Mouse (Mus musculus) heart, adult 9 months (tissue): Measurements from ENCODE around the gene Rsph1.
"Not testable (repeated sequence)": the region's sequence is repeated elsewhere in the genome, so short reads cannot be mapped to it uniquely, and the experiment has no call there.

ENCODE experiments used
- DNase-seq, 2 experiments: peaks; one replicate each; pipeline ENCODE4 v3.0.0; 2022; ENCODE audit warnings: low spot score in 2 of 2

The Rsph1 gene

DNA sequence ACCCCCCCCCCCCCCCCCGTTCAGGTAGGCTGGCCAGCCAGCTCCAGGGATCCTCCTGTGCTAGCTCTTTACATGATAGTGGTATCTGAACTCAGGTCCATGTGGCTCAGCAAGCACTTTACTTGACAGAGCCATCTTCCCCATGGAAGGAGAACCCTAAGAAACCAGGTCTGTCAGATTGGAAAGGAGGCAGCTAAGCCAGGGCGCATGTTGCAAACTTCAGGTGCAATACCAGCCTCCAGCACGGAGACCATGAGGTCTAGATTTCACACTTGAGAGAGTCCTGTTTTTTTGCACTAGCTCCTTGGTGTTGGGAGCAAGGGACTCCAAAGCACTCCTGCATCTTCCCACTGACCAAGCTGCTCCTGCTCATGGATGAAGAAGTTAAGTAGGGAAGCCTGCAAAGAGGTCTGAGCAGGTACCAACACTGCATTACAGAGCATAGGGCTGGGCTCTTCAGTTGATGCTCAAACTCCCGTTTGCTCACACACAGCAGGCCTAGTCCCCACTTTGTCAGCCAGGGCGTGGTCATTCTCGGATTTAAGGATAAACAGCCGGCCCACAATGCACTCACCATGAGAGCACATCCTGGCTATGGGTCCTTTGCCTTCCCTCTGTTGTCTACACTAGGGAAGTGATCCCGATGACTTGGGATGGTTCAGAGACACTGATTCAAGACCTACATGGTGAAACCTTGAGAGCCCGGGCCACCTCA, 819 bp downstream of the Rsph1 start:
- no peak for DNase-seq

DNA sequence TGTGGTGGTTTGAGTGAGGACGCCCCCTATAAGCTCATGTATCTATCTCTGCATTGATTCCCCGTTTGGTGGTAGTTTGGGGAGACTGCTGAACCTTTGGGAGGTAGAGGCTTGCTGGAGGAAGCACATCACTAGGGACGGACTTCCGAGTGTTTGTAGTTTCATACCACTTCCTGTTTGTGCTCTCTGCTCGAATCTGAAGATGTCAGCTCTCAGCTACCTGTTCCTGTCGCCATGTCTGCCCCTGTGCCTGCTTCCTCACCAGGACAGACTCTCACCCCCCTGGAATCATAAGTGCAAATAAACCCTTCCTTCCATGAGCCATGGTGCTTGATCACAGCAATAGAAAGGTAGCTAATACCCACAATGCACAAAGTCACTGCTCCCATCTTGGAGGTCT, 2.0 kb downstream of the Rsph1 start:
- no peak for DNase-seq

DNA sequence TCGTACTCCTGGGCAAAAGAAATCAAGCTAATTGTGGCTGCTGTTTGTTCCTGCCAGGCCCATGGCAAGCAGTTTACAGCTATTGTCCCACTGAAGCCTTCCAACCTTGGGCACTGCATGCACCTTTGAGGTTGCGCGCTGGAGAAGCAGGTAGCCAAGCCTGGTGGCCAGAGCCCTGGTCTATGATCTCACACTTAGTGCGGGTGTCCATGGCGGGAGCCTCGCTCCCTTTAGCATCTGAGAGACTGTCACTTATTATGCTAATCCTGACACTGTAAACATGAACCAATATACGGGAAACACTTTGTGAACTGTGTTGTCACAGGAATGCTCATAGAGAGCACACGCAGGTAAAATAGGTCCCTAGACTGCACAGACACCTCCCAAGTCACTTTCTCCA, 3.6 kb downstream of the Rsph1 start:
- no peak for DNase-seq

DNA sequence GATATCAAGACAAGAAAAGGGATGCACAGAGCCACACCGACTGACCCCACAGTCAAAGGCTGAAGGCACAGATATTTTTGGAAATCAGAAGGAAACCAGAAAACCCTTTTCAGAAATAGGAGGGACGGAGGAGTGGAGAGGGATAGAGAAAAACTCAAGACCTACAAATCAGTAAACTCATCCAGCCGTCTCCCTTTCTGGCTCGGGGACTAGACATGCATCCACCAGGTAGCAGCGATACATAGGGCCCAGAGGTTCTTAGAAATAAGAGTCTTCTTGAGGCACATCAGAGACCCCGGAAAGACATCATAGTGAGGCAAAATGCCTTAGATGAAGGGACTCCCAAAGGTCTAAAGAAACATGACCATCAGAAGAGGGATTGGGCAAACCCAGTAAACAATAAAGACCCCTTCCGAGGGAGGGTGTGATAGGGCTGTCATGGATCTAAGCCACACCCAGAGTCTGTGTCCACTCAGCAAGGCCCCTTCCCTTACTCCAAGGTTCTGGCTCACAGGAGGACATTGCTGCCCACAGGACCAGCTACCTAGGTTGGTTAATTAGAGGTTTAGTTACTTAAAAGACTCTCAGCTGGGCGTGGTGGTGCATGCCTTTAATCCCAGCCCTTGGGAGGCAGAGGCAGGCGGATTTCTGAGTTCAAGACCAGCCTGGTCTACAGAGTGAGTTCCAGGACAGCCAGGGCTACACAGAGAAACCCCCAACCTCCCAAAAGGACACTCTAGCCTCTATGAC, 4.6 kb downstream of the Rsph1 start:
- no peak for DNase-seq

DNA sequence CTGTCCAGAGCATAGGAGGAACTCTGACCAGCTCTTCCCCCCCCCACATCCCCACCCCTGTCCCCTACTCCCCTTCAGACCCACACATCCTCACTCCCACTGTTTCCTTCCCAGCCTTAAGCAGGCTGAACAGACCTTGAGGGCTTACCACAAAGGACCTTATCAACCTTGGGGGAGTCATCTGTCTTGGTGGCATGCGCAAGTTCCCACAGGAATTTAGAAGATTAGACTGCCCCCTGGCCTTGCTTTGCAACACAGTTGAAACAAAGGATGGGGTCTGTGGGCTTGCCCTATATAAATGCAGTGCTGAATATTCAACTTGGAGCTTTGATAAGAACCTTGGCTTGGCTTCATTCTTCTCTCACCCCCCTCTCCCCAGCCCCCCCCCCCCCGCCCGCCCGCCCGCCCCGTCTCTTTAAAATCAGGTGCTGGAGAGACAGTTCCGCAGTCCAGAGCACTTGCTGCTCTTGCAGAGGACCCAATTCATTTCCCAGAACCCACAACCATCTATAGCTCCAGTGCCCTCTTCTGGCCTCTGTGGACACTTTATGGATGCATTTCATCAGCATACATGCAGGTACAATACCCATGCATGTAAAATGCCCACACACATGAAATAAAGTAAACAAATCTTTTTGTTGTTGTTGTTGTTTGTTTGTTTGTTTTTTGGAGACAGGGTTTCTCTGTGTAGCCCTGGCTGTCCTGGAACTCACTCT, 5.9 kb downstream of the Rsph1 start:
- no peak for DNase-seq

DNA sequence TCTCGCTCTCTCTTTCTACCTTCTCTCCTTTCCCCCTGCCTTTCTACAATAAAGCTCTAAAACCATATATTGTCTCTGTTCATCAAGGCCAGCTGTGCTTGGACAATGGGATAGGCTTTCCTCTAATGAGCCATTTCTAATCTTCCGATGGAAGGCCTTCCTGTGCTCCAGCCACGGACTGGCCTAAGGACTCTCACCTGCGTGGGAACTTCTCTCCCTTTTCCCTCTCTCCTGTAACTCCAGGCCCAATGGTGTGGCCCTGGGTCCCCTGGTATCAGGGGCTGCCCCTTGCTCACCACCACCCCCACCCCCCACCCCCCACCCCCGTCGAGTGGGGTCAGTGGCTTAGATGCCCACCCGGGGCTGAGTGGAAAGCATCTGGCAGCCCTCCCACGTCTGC, 6.4 kb downstream of the Rsph1 start:
- not testable (repeated sequence) for DNase-seq

DNA sequence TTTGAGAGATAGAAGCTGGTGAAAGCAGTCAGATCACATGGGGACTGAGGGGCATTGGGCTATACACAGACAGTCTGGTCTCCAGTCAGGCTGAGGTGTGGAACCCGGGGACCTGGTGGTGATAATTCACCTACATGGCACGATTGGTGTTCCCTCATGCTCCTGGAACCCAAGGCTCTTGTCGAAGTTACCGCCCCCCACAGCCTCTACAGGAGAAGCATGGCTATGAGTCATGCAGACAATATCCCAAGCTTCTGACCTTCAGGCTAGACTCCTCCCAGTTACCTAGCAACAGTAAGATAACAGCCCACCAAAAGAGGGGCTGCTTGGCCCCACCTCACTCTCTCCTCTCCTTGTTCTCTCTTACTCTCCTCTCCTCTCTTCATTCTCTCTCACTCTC, 6.9 kb downstream of the Rsph1 start:
- no peak for DNase-seq

DNA sequence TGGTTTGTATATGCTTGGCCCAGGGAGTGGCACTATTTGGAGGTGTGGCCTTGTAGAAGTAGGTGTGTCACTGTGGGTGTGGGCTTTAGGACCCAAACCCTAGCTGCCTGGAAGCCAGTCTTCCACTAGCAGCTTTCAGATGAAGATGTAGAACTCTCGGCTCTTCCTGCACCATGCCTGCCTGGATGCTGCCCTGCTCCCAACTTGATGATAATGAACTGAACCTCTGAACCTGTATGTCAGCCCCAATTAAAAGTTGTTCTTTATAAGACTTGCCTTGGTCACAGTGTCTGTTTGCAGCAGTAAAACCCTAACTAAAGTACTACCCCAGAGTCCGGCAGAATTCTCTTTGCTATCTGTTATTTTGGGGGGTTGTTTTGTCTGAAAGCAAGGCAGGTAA, 7.4 kb downstream of the Rsph1 start:
- no peak for DNase-seq

DNA sequence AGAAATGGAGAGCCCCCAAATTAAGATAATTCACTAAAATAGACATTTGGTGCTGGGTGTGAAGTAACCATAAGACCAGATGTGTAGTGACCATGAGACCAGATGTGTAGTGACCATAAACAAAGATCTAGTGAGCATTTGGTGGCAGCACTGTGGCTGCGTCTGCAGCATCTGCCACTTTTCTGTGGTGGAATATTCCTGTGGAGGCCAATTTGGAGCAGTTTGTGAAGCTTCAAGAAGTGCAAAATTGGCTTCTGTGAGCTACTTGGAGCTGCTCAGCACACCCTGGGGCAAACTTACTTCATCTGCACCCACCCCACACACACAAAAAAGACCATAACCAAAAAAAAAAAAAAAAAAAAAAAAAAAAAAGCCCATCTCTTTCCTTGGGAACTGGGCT, 9.2 kb downstream of the Rsph1 start:
- DNase-seq = no peak

DNA sequence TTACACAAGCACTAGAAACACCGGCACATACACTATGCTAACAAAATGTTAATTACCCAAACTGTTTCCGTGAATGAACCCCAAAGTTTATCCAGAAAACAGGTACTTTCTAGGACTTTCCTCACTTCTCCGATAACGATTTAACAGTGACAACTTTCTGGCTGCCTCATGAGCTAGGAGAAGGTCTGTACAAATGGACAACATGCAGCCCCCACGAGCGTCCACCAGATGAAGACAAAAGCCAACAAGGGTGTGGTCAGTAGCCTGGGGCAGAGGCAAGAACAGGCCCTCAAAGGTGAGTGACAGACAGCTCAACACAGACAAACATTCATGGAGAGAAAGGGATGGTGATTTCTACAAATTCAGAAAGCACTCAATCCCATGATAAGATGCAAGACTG, 9.6 kb downstream of the Rsph1 start:
- no peak for DNase-seq

DNA sequence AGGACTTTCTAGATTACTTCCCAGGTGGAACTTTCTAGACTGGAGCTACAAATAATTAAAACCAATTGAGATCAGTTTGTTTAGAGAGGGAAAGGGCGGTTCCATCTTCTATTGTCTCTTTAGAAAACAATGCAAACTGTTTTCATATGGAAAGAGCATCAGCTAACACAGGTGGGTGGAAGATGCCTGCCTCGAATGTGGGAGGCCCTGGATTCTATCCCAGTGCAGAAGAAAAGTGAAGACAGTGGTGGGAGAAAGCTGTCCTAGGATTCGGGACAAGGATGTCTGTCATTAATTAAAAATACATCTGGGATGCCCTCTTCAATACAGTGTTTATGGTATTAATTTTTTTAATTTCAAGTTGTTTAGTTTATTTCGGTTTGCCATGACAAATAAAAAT, 10.0 kb downstream of the Rsph1 start:
- DNase-seq = no peak

DNA sequence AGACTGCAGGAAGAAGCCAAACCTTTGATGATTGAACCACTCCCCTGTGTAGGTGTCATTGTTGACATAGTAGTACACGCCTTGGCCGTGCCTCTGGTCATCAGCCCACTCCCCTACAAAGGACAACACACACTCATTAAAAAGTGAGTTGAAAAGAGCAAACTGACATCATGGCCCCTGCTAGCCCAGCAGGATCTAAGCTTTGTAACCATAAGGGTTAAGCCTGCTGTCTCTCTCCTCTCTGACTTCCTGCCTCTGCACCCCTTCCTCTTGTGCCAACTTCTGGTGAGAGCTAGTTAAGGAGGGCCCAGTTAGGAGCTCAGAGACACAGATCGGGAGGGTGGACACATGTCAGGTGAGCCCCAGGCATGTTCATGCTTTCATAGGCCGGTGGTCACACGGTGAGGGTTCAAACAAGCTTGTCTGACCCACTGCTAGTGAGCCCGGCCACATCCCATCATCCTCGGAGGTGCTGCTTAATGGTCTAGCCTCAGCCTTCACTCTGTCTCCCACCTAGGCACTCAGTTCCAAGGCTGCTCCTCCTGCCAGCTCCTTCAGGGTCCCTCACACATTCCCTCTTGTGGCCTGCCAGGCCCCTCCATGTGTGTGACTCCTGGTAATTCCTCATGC, 10.7 kb downstream of the Rsph1 start:
- DNase-seq = no peak

DNA sequence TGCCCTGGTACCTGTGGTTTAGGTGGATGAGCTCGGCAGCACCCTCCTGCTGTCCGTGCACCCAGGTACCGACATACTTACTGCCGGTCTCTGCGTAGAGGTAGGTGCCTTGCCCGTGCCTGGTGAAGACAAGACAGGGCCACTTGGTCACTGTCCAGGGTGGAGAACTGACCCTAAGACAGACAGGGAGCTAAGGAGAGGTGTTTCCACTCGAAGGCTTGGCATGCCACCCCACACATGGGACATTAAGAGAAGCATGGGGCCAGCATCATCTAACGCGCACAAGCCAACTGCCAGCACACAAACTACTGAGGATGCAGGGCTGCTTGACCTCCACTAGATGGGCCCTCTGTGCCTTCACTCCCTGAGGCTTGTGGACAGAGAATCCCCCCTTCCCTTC, 11.4 kb downstream of the Rsph1 start:
- no peak for DNase-seq

DNA sequence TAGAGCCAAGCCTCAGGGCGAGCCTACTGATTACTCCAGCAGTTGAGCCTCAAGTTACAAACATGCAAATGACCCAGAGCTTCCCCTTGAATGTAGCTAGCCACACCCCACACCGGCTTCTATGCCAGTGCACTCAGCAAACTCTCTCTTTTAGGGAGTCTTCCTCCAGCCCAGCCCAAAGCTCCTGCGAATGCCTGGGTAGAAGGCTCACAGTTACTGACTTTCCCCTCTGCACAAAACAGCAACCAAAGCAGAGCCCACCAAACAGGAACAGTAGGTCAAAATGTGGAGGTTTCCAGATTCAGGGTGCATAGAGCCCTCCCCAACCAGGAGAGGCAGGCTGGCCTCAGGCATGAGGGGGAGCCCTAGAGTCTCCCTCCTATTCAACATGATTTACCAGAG, 12.0 kb downstream of the Rsph1 start:
- no peak for DNase-seq

DNA sequence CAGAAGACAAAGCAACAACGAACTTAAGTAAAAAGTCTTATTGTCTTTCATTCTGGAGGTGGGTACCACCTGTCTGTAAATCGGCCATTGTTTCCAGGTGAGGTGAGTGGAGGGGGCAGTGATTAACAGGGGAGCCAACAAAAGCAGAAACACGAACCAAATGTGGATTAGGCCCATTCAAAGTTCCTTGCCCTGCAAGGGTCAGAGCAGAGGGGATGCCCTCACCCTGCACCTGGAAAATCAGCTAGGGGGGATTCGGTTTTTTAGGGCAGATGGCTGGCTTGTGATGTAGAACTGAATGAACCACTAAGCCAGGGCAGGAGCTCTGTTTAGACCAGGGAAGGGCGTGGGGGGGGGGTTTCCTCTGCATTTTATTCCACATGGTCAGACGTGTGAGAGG, 12.8 kb downstream of the Rsph1 start:
- no peak for DNase-seq

DNA sequence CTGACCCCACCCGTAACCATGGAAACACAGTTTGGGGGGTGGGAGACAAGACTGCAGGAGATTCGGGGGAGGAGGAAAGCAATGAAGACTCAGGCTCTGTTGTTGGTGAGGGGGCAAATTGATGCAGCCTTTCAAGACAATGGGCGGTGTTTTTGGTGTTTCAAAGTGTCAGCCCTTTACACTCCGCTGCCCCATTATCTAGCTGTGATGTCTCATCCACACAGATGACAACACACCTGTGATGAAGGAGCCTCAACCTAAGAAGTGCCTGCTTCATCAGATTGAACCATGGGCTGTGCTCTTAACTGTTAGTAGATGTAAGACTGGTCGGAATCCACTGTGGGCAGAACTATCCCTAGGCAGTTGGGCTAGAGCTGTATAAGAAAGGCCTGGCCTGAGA, 13.4 kb downstream of the Rsph1 start:
- DNase-seq = no peak

DNA sequence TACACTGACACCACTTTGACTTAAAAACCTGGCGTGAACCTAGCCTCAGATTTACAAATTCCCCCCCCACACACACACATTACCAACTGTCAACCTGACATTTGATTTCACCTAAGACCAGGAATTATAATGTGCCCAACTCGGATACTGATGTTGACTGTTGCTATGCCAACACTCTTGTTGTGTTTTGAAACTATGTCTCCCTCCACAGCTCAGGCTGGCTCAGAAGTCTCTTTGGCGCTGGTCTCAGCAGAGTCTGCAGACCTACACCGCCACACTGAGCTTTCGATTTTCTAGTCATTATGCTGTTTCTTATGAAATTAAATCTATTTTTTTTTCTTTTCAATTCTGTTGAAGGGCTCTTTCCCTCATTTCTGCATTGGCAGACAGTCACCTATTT, 14.5 kb downstream of the Rsph1 start:
- DNase-seq = no peak

DNA sequence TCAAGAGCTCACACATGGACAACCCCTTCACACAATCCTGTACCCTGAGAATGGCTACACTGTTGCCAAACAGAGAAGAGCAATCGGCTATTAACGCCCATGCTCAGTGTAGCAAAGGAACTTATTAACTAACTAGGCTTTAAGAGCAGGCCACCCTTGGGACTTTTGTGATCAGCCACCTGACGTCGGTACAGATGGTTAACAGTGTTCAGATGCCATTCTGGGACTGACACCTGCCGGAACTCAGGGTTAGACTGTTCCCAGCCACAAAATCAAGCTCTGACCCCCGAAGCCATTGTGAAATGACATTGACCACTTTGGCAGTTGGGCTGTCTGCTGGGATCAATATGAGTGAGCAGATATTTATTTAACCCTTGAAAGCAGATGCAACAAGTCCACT, 15.8 kb downstream of the Rsph1 start:
- DNase-seq = no peak

DNA sequence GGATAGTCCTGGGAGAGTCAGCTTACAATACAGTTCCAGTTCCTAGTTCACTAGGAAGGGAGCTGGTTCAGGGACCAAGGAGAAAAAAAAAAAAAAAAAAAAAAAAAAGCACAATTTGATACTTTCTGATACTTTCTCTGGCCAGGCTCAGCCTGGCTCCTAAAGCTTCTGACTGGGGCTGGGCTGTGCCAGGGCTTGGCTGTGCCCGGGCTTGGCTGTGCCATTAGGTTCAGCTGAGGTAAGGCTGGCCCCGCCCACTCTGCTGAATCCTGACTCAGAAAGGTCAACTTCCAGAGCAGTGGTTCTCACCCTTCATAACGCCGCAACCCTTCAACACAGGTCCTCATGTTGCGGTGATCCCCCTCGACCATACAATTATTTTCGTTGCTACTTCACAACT, 16.8 kb downstream of the Rsph1 start:
- peak; percentile 61 to 82 for DNase-seq

DNA sequence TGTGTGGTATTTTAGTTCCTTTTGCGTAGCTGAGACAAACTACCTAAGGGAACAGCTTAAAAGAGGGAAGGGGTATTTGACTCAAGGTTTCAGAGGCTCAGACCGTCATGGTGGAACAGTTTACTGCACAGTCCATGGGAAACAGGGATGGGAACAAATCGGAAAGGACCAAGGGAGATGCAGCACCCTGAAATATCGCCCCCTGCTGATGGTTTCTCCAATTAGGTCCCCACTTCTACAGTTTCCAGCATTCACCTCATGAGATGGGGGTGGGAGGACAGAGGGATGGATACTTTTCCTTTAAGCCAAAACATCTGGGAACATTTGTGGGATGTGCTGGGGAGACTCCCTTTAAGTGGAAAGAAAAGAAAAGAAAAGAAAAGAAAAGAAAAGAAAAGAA, 17.4 kb downstream of the Rsph1 start:
- DNase-seq = no peak

DNA sequence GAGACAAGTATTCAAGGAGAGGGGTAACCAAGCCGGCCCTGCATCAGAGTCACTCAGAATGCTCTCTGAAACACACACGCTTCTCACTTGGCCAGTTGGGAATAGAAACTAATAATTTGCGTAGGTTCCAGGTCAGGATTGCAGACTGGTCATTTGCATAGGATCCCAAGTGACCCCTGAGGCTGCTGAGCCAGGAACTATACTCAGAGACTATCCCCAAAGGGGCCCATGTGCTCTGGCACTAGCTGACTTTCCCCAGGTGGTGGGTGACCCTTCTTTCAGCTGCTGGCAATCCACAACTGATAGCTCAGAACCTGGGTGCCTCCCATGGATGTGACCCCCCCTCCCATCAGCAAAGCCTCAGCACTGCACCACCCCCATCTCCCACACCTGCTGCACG, 18.0 kb downstream of the Rsph1 start:
- DNase-seq = no peak

DNA sequence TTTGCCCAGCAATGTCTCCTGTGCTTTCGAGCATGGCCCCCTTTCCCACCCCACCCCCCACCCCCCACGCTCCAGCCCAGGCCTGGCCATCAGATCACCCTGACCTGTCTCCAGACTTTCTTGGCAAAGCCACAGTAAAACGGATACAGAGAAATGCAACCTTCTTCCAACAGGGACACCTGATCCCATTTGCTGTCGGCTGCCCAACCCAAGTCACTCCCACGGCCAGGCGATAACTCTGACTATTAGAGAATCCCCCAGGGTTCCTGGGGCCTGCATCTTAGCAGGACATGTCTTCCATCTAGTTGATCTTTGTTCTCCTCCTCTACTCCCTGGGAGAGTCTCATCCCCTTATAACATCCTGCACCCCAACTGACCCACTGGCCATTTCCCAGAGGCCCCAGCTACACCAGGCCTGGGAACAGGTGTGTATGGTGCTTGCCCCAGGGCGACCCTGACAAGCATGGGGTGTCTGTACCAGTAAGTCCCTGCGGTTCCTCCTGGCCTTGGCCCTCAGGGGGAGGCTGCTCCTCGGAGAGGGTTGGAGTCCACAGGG, 18.8 kb downstream of the Rsph1 start:
- no peak for DNase-seq
